Mouse (Mus musculus): Measurements from ENCODE around the gene Cyp46a1. TPM values are rescaled to one million over a fixed set of nuclear protein-coding genes. Genes with fewer than 3 reads are reported as not detected.

The Cyp46a1 gene
- polyA plus RNA-seq, 1 experiment, result 3.0 TPM

GRCm38 (mm10) chr12:108392254-108393044 is 58.3 kb downstream of the Cyp46a1 start:
- 57% methylated on average over 12 of the region's 12 CpGs for whole genome bisulfite sequencing
- no peak for DNase-seq
- Histone ChIP-seq H3K4me1 (ENCODE audit: control insufficient read depth, insufficient read depth, low read length) (peaks cover 13% of the 10 kb centered on the region), H3K4me3 (replicated peaks; ENCODE audit: extremely low read depth, low read depth, low read length) (no peak overlapping the region)
- no peak for TF ChIP-seq CTCF (IDR thresholded peaks at IDR 0.05; ENCODE audit: insufficient read depth, low read length)
- TF ChIP-seq POLR2A (IDR thresholded peaks at IDR 0.05; ENCODE audit: borderline replicate concordance, extremely low read depth, low read depth, low read length), result no peak

DNA sequence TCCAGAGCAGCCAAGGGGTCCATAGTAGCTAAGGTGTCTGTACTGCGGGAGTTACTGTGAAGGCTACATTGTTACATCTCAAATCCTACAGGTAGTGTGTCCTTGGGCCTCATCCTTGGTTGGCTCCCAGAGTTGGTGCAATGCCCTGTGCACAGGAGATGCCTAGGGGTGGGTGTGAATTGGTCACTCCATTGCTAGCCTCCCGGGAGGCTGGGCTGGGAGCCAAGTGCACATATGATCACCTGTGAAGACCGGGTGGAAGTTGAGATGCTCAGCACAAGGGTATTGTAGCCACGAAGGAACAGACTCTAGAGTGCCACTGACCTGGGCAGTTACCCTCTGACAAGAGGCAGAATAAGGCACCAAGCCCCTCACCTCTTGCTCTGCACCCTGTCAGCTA is 58.9 kb downstream of the Cyp46a1 start:
- peaks cover 13% of the 10 kb centered on the region for H3K4me1 ChIP-seq (ENCODE audit: control insufficient read depth, insufficient read depth, low read length)
- TF ChIP-seq CTCF (IDR thresholded peaks at IDR 0.05; ENCODE audit: insufficient read depth, low read length), result no peak
- TF ChIP-seq POLR2A (IDR thresholded peaks at IDR 0.05; ENCODE audit: borderline replicate concordance, extremely low read depth, low read depth, low read length), result no peak
- DNase-seq, result no peak
- 49% methylated on average over 4 of the region's 4 CpGs for WGBS
- H3K4me3 ChIP-seq (replicated peaks; ENCODE audit: extremely low read depth, low read depth, low read length), result no peak overlapping the region

DNA sequence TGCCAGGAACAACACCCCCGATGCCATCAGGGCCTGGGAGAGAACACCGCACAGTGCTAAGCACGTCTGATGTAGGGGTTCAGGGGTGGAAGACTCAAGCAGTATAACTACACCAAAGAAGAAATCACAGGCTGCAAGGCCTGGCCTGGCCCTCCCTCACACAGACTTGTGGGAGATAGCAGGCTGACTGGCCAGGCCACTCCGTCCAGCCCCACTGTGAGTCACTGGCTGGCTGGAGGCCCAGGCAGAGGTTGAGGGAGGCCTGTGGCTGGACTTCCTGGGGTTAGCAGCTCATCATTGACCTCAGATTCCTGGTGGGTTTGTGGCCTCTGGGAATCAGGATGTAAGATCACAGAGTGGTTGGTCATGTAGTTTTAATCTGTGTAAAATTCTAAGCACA is 59.5 kb downstream of the Cyp46a1 start:
- TF ChIP-seq POLR2A (IDR thresholded peaks at IDR 0.05; ENCODE audit: borderline replicate concordance, extremely low read depth, low read depth, low read length) (no peak), CTCF (IDR thresholded peaks at IDR 0.05; ENCODE audit: insufficient read depth, low read length) (no peak)
- H3K4me3 ChIP-seq (replicated peaks; ENCODE audit: extremely low read depth, low read depth, low read length), result no peak overlapping the region
- WGBS, result 45% methylated on average over 4 of the region's 4 CpGs
- peaks cover 13% of the 10 kb centered on the region for H3K4me1 ChIP-seq (ENCODE audit: control insufficient read depth, insufficient read depth, low read length)
- DNase-seq, result peak; percentile 68

DNA sequence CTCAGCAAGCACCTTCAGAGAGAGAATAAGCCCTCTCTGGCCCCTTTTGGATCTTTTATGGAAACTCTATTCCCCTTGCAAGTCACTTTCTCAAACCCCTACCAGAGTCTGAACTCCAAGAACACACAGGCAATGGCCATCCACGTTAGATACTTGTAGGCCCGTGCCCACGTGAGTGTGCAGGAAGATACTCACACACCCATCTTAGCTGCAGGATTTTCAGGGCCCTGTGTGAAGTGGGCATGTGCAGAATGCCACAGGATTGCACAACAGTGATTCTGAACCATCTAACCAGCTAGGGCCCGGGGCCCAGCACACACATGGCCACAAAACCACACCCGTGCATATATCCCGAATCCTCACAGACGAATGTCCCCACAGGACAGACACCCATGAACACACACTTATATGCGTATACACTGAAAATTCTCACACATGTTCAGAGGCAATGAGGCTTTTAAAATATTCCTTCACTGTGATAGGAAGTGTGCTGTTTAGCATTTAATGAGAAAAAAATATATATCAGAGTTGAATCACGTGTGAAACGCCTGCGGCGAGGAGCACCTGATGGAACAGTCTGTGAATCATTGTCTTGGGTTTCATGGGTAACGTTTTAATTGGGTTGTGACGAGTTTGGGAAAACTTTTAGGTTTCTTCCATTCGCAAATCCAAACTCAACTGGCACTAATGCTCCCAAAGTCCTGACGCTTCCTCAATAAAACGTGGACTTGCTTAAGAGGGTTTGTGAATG is 60.5 kb downstream of the Cyp46a1 start:
- TF ChIP-seq POLR2A (IDR thresholded peaks at IDR 0.05; ENCODE audit: borderline replicate concordance, extremely low read depth, low read depth, low read length), result no peak
- TF ChIP-seq CTCF (IDR thresholded peaks at IDR 0.05; ENCODE audit: insufficient read depth, low read length), result no peak
- no peak for DNase-seq
- 83% methylated on average over 17 of the region's 17 CpGs for WGBS
- Histone ChIP-seq H3K4me3 (replicated peaks; ENCODE audit: extremely low read depth, low read depth, low read length) (no peak overlapping the region), H3K4me1 (ENCODE audit: control insufficient read depth, insufficient read depth, low read length) (peaks cover 13% of the 10 kb centered on the region)

- H3K4me3 ChIP-seq (replicated peaks; ENCODE audit: extremely low read depth, low read depth, low read length), result no peak overlapping the region
- peaks cover 13% of the 10 kb centered on the region for H3K4me1 ChIP-seq (ENCODE audit: control insufficient read depth, insufficient read depth, low read length)
- DNase-seq, result no peak
- TF ChIP-seq CTCF (IDR thresholded peaks at IDR 0.05; ENCODE audit: insufficient read depth, low read length) (no peak), POLR2A (IDR thresholded peaks at IDR 0.05; ENCODE audit: borderline replicate concordance, extremely low read depth, low read depth, low read length) (no peak)
- WGBS, result 69% methylated on average over 6 of the region's 6 CpGs
These were observed 61.1 kb downstream of the Cyp46a1 start for GRCm38 (mm10) chr12:108395285-108395660.

DNA sequence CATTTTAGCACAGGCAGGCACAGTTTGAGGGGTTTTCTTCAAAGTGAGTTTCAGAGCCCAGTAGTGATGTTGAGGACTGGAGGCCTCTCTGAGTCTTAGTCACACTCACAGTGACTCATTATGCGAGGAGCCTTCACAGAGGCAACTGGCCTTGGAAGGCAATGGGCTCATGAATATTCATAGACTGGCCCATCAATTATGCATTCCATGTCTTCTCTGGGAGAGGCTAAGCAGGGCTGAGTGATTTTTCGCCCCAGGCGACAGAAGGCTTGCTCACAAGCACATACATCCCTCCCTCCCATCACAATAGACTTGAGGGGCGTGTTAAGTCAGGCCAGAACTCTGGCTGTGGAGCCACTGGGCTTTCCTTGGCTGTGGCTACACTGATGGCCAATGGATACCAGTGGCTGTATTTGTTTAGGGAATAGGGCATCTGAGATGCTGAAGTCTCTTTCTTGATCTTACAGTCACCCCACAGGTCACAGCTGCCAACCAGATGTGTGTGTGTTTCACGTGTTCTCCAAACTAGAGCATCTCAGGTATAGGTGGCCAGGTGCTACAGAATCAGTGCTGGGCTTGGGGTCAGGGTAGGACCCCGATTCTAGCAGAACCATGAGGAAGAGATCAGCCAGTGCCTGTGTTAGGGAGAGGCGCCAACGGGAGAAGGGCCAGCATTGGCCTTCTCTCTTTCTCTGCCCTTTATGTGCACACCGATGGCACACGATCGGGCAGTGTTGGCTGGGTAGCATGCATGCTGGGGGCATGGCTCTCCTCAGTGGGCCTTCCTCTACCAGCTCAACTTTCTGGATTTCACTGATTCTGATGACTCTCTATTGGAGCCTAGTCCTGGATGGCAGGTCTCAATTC is 62.1 kb downstream of the Cyp46a1 start:
- Histone ChIP-seq H3K4me3 (replicated peaks; ENCODE audit: extremely low read depth, low read depth, low read length) (no peak overlapping the region), H3K4me1 (ENCODE audit: control insufficient read depth, insufficient read depth, low read length) (peaks cover 13% of the 10 kb centered on the region)
- 86% methylated on average over 11 of the region's 11 CpGs for WGBS
- no peak for DNase-seq
- TF ChIP-seq POLR2A (IDR thresholded peaks at IDR 0.05; ENCODE audit: borderline replicate concordance, extremely low read depth, low read depth, low read length), result no peak
- TF ChIP-seq CTCF (IDR thresholded peaks at IDR 0.05; ENCODE audit: insufficient read depth, low read length), result no peak

DNA sequence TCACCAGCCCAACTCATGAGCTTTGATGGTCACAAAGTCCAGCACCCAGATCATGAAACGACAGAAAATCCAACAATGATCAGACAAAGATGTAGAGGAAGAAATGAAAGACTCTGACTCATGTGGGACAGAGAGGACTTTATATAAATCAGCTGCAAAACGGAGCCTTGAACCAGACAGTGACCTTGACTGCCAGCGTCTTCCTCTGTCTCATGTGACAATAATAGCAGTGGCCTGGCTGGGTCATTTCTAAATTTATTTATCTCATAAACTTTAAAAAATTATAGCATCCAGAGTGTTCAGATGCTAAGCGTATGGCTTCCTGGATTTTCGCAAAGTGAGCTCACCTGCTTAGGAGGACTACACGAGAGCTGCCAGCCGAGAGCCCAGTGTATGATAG is 64.5 kb downstream of the Cyp46a1 start:
- WGBS, result 78% methylated on average over 7 of the region's 7 CpGs
- TF ChIP-seq POLR2A (IDR thresholded peaks at IDR 0.05; ENCODE audit: borderline replicate concordance, extremely low read depth, low read depth, low read length) (no peak), CTCF (IDR thresholded peaks at IDR 0.05; ENCODE audit: insufficient read depth, low read length) (no peak)
- H3K4me1 ChIP-seq (ENCODE audit: control insufficient read depth, insufficient read depth, low read length), result peaks cover 1% of the 10 kb centered on the region
- H3K4me3 ChIP-seq (replicated peaks; ENCODE audit: extremely low read depth, low read depth, low read length), result no peak overlapping the region
- DNase-seq, result no peak

- TF ChIP-seq CTCF (IDR thresholded peaks at IDR 0.05; ENCODE audit: insufficient read depth, low read length), result no peak
- TF ChIP-seq POLR2A (IDR thresholded peaks at IDR 0.05; ENCODE audit: borderline replicate concordance, extremely low read depth, low read depth, low read length), result no peak
- Histone ChIP-seq H3K4me1 (ENCODE audit: control insufficient read depth, insufficient read depth, low read length) (peaks cover 7% of the 10 kb centered on the region), H3K4me3 (replicated peaks; ENCODE audit: extremely low read depth, low read depth, low read length) (no peak overlapping the region)
- no peak for DNase-seq
- WGBS, result 78% methylated on average over 8 of the region's 8 CpGs
These were observed 65.0 kb downstream of the Cyp46a1 start for GRCm38 (mm10) chr12:108399191-108399590.

DNA sequence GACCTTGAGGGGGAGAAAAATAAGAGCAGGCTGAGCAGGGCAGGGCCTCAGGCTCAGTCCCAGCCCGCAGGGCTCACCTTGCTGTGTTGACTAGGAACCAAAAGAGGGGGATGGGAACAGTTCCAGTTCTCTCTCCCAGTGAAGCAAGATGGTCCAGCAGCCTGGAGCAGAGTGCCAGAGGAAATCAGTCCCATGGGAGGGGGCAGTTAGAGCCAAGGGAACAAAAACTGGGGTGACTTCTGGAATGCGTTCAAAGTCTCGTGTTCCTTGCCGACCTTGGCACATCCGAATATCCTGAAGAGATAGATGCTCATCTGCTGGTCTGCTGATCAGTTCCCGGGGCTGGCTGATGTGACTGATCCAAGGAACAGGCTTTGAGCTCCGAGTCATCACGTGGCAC is 66.8 kb downstream of the Cyp46a1 start:
- TF ChIP-seq POLR2A (IDR thresholded peaks at IDR 0.05; ENCODE audit: borderline replicate concordance, extremely low read depth, low read depth, low read length) (no peak), CTCF (IDR thresholded peaks at IDR 0.05; ENCODE audit: insufficient read depth, low read length) (no peak)
- no peak overlapping the region for H3K4me3 ChIP-seq (replicated peaks; ENCODE audit: extremely low read depth, low read depth, low read length)
- WGBS, result 63% methylated on average over 8 of the region's 8 CpGs
- H3K4me1 ChIP-seq (ENCODE audit: control insufficient read depth, insufficient read depth, low read length), result peaks cover 7% of the 10 kb centered on the region; the same call in 1 of the 2 replicates
- no peak for DNase-seq
